Mouse (Mus musculus) G1E (cell line): ENCODE results near the gene Tmem44.

Experiments used
- CTCF ChIP-seq: IDR thresholded peaks from 2 replicates; pipeline ENCODE4 v1.5.1; 2012; ENCODE audit warnings: low read depth, low read length, inconsistent platforms, mixed read lengths
- GATA1 ChIP-seq: IDR thresholded peaks from 2 replicates; pipeline ENCODE4 v1.6.1; 2012; ENCODE audit warnings: borderline replicate concordance, low read length, inconsistent platforms, mixed read lengths

DNA sequence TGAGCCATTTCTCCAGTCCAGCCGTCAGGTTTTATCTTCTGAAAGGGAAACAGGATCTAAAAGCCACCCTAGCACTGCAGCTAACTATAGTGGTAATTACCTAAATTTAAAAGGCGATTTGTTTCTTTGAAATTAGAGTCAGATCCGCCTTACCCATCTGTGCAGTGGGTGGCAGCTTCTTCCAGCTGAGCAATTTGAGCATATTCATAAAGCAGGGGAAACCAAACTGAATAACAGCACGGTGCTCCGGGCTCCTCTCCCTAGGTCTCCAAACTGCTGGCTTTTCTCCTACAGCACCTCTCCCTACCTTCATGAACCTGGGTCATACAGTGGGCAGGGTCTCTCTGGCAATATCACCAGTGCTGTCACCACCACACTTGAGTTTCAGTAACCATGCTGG lies 2.4 kb downstream of the Tmem44 start:
- TF ChIP-seq CTCF (no peak), GATA1 (no peak)
